Mouse (Mus musculus): Measurements from ENCODE around the gene Myocd.

Gene Myocd

GRCm38 (mm10) chr11:65269851-65270473 lies at the start of gene Myocd:
TSS of gene Myocd (minus strand) at chr11:65269989.
- no peak for DNase-seq (ENCODE audit: low read depth)

DNA sequence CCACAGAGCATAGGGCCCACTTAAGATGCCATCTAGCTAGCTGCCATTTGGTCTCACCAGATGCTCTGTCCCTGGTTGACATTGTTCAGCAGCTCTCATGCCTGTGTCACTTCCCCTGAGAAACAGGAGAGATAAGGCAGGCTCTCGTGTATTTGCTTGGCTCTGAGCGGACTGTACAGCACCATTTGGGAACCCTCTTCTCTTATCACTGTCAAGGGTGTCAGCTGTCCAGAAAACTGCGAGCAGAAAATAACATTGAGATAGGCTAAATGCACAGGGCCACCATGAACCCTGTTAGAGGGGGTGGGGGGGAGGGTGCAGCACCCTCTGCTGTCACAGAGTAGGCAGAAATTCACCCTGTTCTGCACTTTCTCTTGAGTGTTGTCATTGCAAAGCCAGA lies 34.0 kb upstream of the Myocd start:
- DNase-seq (ENCODE audit: low read depth), result no peak

DNA sequence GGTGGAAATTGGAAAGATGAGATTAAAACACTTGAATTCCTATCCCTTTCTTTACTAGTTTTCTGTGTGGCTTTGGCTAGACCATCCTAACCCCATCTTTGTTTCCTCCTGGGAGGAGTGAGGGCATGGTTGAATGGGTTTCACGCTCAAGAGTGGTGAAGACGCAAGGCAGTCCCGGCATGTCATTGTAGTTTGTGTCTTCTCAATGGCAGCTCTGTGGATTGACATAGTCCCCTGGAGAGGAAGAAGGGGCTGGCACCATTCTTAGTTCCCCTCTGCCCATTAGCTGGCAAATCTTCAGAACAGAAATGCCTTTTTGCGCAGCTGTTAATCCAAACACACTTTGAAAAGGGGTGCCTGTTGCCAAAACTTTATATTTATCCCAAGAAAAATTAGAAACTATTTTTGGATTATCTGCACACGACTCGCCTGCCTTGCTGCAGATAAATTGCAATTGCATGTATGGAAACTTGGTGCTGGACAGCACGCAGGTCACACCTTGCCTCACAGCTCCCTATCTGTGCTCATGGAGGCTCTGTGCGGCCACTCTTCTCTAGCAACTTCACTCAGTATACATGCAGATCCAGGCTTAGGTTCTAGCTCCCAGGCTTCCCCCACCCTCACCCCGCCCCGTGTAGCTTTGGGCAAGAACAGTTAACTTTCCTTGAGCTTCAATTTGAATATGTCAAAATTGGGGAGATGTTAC lies 24.5 kb upstream of the Myocd start:
- DNase-seq (ENCODE audit: low read depth), result no peak

DNA sequence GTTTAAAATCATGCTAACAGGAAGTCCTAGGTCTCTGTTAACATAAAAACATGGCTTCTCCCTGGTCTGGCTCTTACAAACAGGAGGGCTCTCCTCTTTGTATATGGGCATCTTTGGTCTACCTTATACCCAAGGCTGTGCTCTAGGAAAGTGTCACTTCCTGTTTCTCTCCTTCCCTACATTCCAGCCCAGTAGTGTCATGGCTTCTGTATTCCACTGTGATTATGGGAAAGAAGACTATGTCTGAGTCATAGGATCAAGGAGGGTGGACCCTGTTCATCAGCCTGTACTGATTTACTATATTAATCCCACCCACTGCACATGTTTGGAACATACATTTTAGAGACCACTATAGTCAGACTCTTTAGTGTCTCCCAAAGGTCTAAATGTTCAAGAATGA lies 23.2 kb upstream of the Myocd start:
- DNase-seq (ENCODE audit: low read depth), result no peak

DNA sequence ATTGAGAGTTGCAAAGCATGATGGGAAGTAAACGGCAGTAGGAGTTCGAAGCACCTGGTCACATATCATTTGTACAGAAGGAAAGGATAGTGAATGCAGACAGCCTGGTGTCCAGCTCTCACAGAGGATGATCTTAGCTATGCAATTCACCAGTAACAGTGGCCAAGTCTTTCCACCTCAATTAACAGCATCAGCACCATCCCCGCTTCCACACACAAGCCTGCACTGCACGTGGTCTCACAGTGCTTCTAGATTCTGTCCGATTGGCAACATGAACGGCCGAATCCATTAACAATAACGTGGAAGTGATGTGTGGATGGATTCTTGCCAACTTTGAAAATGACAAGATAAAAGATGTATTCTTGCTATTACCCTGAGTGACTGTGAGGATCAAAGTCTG lies 17.9 kb upstream of the Myocd start:
- no peak for DNase-seq (ENCODE audit: low read depth)

- no peak for DNase-seq (ENCODE audit: low read depth)
These were observed 16.4 kb upstream of the Myocd start for GRCm38 (mm10) chr11:65286211-65286610.

GRCm38 (mm10) chr11:65275441-65275840 lies 5.7 kb upstream of the Myocd start:
- DNase-seq (ENCODE audit: low read depth), result peak; percentile 5

DNA sequence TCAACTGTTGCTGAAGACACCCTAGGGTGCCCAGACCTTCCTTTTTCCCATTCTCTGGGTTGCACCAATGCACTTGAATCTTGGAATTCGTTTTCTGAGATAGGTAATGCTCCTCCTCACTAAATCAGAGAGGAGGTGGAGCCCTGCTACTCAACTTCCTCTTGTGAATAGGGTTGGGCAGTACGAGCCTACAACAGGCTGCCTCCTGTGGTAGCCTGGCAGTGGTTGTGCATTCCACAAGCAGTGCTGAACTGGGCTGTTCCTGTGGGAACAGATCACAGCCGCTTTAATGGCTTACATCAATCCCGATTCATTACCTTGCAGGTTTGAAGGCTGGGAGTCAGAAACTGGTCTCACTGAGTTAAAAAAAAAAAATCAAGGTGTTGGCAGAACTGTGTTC lies 1.2 kb upstream of the Myocd start:
- DNase-seq (ENCODE audit: low read depth), result no peak

GRCm38 (mm10) chr11:65268310-65268709 lies 1.5 kb downstream of the Myocd start:
- DNase-seq (ENCODE audit: low read depth), result peak; percentile 49

DNA sequence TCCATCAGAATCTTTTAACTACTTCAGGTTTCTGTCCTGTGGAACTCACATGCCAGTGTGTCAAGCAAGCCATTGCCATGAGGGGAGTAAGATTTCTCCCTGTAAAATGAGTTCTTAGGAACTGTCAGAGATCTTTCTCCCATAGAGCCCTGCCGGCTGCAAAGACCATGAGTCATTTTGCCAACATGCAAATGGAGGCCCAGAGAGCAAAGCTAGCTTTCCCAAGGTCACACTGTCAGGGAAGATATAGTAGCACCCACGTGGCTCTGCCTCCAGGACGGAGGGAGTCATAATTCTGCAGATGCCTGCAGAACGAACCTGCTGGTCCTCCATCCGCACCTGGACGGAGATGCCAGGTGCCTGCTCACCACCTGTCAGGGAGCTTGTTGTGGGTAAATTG lies 6.3 kb downstream of the Myocd start:
- DNase-seq (ENCODE audit: low read depth), result no peak

DNA sequence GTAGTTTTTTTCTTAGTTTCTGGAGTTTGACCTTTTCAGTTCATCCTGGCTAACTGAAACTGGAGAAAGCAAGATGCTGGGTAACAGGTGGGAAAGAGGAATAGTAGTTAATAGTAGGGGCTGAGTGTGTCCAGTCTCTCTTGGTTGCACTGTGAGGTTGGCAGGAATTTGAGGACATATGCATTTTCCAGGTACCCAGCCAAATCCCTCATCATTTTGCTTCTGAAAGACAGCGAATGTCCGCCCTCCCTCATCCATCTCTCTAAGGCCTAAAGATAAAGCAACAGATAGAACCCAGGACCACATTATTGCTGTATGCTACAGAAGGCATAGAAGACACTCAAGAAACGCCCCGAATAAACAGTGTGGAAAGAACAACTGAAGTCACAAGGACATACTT lies 10.8 kb downstream of the Myocd start:
- no peak for DNase-seq (ENCODE audit: low read depth)

DNA sequence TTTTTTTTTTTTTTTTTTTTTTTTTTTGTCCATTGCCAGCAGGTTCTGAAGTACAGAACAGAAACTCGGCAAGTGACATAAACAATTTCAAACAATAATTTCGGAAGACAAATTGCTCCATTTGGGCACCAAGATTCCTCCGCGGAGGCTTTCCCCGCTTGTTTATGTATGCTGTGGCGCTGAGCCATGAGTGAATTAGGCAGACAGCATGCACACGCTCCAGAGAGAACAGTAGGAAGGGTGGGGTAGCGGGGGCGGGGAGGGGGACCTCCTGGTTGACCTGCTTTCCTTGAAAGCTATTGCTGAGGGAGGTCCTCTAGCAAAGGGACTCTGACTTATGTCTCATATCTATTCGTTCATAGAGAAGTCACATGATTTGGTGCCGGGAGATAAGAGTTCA lies 13.6 kb downstream of the Myocd start:
- no peak for DNase-seq (ENCODE audit: low read depth)

DNA sequence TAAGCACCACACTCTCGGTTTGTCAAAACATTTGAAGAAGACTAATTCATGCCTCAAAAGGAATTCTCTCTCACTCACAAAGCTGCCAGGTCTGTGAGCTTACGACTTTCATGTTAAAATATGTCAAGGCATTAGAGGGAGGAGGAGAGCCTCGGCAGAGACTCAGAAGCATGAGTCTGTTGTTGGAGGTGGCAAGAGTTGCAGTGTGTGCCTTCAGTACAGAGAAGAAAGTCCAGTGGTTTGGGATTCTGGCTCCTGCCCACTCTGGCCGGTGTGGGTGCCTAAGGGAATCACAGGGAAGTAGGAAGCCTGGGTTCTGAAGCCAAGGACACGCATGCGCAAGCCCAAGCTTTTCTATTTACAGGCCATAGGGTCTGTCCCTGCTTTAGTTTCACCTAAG lies 14.2 kb downstream of the Myocd start:
- DNase-seq (ENCODE audit: low read depth), result no peak

GRCm38 (mm10) chr11:65250366-65250765 lies 19.4 kb downstream of the Myocd start:
- no peak for DNase-seq (ENCODE audit: low read depth)

GRCm38 (mm10) chr11:65246301-65247054 lies 23.3 kb downstream of the Myocd start:
- no peak for DNase-seq (ENCODE audit: low read depth)

- DNase-seq (ENCODE audit: low read depth), result no peak
These were observed 26.2 kb downstream of the Myocd start for GRCm38 (mm10) chr11:65243593-65243992.

DNA sequence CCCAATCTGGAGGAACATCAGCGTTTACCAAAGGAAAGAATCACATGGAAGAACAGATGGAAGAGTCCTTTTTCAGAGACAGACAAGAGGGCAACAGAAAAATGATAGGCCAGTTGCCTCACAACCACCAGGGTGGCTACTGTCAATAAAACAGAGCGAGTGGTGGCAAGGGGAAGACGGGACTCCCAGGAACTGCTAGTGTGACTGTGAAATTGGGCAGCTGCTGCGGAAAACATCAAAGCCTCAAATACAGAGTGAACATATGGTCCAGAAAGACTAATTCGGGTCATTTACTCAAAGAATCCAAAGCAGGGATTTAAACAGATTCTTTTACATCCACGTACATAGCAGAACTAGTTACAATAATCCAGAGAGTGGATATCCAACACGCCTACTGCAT lies 29.3 kb downstream of the Myocd start:
- DNase-seq (ENCODE audit: low read depth), result no peak

DNA sequence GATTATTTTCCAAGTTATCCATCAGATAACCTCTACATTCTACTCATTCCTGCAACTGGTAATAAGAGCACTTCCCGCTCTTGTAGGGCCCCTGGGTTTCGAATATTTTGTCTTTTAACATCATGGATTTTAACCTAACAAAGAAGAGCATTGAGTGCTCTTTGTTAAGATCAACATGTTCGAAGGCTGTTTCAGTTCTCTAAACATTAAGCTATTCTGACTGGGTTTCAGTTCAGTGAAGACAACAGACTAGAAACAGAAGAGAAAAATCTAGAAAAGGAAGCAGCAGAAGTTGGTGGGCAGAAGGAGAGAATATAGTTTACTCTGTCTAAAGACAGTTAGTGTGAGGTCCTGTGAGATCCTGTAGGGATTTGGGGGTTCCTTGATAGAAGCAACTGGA lies 31.9 kb downstream of the Myocd start:
- no peak for DNase-seq (ENCODE audit: low read depth)

- DNase-seq (ENCODE audit: low read depth), result no peak
These were observed 32.9 kb downstream of the Myocd start for GRCm38 (mm10) chr11:65236907-65237306.

DNA sequence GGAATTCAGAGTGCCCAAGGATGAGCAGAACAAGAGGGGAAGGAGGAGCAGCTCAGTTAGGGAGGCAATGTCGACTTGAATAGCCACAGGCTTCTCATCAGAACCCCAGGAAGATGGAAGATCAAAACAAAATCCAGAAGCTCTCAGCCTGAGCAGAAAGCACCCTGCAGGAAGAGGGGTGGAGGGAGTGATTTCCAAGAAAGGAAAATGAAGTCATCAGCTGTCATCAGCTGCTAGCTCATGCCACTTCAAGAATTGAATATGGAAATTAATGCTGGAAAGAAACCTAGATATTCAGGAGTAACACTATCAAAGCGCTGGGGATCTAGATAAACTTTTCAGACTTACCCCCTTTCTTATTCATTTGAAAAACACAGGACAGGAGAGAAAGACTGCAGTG lies 34.4 kb downstream of the Myocd start:
- DNase-seq (ENCODE audit: low read depth), result no peak

- DNase-seq (ENCODE audit: low read depth), result no peak
These were observed 38.0 kb downstream of the Myocd start for GRCm38 (mm10) chr11:65231771-65232170.

DNA sequence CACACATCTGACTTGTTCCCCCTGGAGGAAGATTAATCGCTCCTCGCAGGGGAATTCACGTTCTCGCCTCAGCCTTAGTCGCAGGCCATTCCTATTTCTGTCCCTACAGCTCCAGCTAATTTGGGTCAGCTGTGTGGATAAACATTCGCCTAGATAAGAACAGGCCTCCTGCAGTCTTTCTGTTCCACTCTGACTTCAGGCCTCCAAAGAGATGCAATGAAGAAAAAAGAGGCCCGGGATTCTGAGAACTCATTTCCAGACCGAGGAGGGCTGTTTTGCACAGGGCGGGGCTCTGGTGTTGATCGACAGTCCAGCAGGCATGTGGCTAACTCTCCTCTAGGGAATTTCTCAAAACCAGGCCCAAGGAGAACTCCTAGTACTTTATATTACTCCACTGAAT lies 43.0 kb downstream of the Myocd start:
- DNase-seq (ENCODE audit: low read depth), result peak; percentile 41

- peak; percentile 76 for DNase-seq (ENCODE audit: low read depth)
These were observed 54.7 kb downstream of the Myocd start for GRCm38 (mm10) chr11:65214954-65215629.

Data from NIH3T3 (cell line).